Mouse (Mus musculus): ENCODE results near the gene Atxn7l3. TPM values are rescaled to one million over a fixed set of nuclear protein-coding genes. Genes with fewer than 3 reads are reported as not detected.

The Atxn7l3 gene
- polyA plus RNA-seq, 2 experiments: 3.6 to 11.6 TPM

DNA sequence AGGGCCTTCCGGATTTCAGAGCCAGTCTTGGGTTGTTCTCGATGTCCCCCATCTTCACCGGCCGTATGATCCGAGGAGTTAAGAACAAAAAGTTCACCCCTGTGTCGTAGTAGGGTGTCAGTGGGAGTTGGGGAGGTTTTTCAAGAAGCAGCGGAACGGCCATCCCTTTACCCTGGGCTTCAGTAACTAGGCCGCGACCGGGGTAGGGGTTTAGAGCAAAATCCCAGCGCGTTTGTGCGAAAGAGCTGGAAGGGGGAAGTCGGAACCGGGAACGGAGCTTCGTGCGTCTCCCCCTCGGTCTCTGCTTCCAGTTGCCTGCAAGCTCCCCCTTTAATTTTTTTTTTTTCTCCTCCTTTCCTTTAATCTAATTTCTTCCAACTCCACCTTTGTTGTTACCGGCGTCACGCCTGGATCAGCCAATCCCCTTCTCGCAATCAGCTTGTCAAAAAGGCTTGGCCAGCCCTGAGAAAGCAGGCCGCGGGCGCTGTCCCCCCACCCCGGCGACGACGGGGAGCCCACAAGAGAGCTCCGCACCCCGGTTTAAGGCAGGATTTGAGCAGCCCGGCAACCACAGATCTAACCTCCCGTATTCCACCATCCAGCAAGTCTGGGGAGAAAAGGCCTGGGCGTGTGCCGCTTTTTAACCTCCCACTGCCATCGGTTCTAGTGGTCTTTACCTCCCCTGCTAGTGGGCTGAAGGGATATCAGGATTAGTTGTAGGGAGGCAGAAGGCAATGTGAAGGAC lies 23.7 kb upstream of the Atxn7l3 start:
- Histone ChIP-seq H3K36me3 (replicated peaks; ENCODE audit: control insufficient read depth, insufficient read depth, low read depth) (peaks cover 4% of the 10 kb centered on the region), H3K4me1 (replicated peaks; ENCODE audit: control insufficient read depth in 2 of 2, insufficient read depth in 2 of 2, low read length in 1 of 2) (peaks cover 8 to 20% of the 10 kb centered on the region in 2 experiments), H3K4me2 (ENCODE audit: low read depth) (peak overlapping the region; percentile 98), H3K4me3 (ENCODE audit: insufficient read depth in 1 of 2, low read depth in 2 of 2, low read length in 2 of 2) (peak overlapping the region; percentile 95 to 99), H3K27ac (peak overlapping the region; percentile 86), H3K9ac (replicated peaks) (peak overlapping the region; percentile 100), H3K27me3 (ENCODE audit: control insufficient read depth, insufficient read depth, low read length) (no peaks in the 10 kb centered on the region; the same call in 1 of the 2 replicates), H3K9me3 (ENCODE audit: control insufficient read depth, low read length) (no peaks in the 10 kb centered on the region)
- ATAC-seq (ENCODE audit: insufficient read depth) (no peak), DNase-seq (ENCODE audit: low read depth in 3 of 3, low spot score in 3 of 3) (peak; percentile 74 to 82 (median 81))
- TF ChIP-seq CTCF (IDR thresholded peaks at IDR 0.05; ENCODE audit: low read depth): no peak
- TF ChIP-seq EP300 (IDR thresholded peaks at IDR 0.05; ENCODE audit: low read depth): no peak
- WGBS (ENCODE audit: insufficient replicate concordance): under 1% methylated on average over 38 of the region's 38 CpGs

DNA sequence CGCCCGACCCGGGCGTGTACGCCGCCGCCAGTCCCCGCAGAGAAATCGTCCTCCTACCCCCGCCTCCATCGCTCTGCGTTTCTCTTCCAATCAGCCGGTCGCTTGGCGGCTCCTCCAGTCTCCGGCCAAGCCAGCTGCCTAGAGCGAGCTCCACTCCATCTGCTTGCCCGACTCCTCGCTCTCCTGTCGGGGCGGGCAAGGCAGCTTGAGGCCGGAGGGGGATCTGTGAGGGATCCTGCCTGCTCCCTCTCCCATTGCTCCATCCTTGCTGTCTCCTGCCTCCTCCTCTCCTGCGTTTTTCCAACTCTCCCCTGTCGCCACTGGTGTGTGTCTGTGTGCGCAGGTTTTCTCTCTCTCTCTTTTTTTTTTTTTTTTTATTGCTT lies 23.0 kb upstream of the Atxn7l3 start, which contains the start of gene Ubtf:
TSS of gene Ubtf (minus strand) at position 333 of the 383 bp plus-strand sequence.
- ATAC-seq (ENCODE audit: insufficient read depth) (peak; percentile 9), DNase-seq (ENCODE audit: low read depth in 3 of 3, low spot score in 3 of 3) (peak; percentile 73 to 75 (median 74))
- TF ChIP-seq EP300 (IDR thresholded peaks at IDR 0.05; ENCODE audit: low read depth) (no peak), CTCF (IDR thresholded peaks at IDR 0.05; ENCODE audit: low read depth) (peak; percentile 14; the same call in 1 of the 2 replicates)
- peaks cover 8 to 20% of the 10 kb centered on the region in 2 experiments for H3K4me1 ChIP-seq (replicated peaks; ENCODE audit: control insufficient read depth in 2 of 2, insufficient read depth in 2 of 2, low read length in 1 of 2)
- peaks cover 11% of the 10 kb centered on the region for H3K36me3 ChIP-seq (replicated peaks; ENCODE audit: control insufficient read depth, insufficient read depth, low read depth)
- peak within 1 kb of the TSS; percentile 100 for H3K9ac ChIP-seq (replicated peaks)
- peak within 1 kb of the TSS; percentile 98 for H3K4me2 ChIP-seq (ENCODE audit: low read depth)
- H3K4me3 ChIP-seq (ENCODE audit: insufficient read depth in 1 of 2, low read depth in 2 of 2, low read length in 2 of 2): peak within 1 kb of the TSS; percentile 95 to 99
- WGBS (ENCODE audit: insufficient replicate concordance): under 1% methylated on average over 25 of the region's 25 CpGs
- H3K27me3 ChIP-seq (ENCODE audit: control insufficient read depth, insufficient read depth, low read length): no peaks in the 10 kb centered on the region; the same call in 1 of the 2 replicates
- H3K27ac ChIP-seq: peak within 1 kb of the TSS; percentile 86
- H3K9me3 ChIP-seq (ENCODE audit: control insufficient read depth, low read length): no peaks in the 10 kb centered on the region

DNA sequence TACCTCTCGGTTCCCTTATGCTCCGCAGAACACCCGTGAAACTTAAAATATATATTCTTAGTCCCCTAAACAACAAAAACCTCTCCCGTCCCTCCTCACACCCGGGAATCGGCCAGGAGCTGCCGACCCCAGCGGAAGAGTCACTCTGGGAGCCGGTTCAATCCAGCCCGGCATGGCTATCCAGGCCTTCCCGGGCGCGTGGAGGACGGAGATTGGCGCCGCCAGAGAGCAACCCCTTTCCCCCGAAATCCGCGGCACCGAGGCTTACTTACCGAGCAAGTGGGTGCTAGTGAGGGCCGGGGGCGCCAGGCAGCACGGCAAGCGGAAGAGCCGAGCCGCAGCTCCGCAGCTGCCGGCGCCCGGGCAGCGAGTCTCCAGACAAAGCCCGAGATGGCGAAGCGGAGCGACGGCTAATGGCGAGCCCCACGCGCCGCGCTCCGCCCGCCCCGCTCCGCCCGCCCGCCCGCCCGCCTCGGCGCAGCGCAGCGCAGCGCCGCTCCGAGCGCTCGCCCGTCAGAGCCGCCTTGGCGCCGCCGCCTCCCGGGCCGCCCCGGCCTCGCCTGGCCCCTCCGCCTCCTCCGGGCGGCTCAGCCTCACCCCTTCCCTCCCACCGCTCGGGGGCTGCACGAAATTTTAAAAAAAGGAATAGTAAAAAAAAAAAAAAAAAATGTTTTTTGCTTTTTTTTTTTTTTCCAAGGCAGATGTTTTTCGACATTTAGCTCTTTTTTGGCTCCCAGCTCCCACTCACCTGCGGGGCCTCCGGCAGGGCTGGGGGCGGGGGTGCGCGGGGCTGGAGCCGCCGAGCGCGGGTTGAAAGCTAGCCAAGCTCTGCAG lies 22.4 kb upstream of the Atxn7l3 start:
- peaks cover 17% of the 10 kb centered on the region for H3K36me3 ChIP-seq (replicated peaks; ENCODE audit: control insufficient read depth, insufficient read depth, low read depth)
- H3K4me2 ChIP-seq (ENCODE audit: low read depth): peak overlapping the region; percentile 98
- H3K9ac ChIP-seq (replicated peaks): peak overlapping the region; percentile 100
- H3K4me3 ChIP-seq (ENCODE audit: insufficient read depth in 1 of 2, low read depth in 2 of 2, low read length in 2 of 2): peak overlapping the region; percentile 95 to 99
- DNase-seq (ENCODE audit: low read depth in 3 of 3, low spot score in 3 of 3) (no peak), ATAC-seq (ENCODE audit: insufficient read depth) (peak; percentile 34; the same call in 1 of the 2 replicates)
- H3K27me3 ChIP-seq (ENCODE audit: control insufficient read depth, insufficient read depth, low read length): no peaks in the 10 kb centered on the region; the same call in 1 of the 2 replicates
- no peak for TF ChIP-seq CTCF (IDR thresholded peaks at IDR 0.05; ENCODE audit: low read depth)
- TF ChIP-seq EP300 (IDR thresholded peaks at IDR 0.05; ENCODE audit: low read depth): no peak
- H3K27ac ChIP-seq: peak overlapping the region; percentile 86
- under 1% methylated on average over 84 of the region's 84 CpGs for WGBS (ENCODE audit: insufficient replicate concordance)
- no peaks in the 10 kb centered on the region for H3K9me3 ChIP-seq (ENCODE audit: control insufficient read depth, low read length)
- H3K4me1 ChIP-seq (replicated peaks; ENCODE audit: control insufficient read depth in 2 of 2, insufficient read depth in 2 of 2, low read length in 1 of 2): peaks cover 8 to 20% of the 10 kb centered on the region in 2 experiments

DNA sequence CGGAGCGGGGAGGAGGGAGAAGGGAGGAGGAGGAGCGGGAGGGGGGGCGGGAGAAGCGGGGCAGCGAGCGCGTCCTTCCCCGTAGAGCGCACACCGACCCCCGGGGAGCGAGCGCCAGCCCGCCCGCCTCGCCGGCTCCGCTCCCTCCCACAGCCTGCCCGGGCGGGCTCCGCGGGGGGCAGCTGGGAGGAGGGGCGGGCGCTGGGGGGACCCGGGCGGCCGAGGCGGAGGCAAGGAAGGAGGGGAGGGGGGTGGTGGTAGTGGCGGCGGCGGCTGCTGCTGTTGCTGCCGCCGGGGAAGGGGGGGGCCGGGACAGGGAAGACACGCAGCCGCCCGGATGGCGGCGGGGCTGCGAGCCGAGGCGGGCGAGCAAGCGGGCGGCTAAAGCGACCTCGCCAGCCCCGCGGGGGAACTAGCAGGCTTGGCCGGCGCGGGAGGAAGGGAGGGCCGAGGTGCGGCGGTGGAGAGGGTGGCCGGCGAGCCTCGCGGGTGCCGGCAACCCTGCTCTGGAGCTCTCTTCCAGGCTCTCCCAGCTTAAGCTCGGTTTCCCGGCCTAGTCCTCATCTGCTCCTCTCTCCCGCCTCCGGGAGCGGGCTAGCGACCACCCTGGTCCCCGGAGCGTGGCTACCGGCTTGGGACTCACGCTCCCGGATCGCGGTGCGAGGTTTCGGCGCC lies 21.6 kb upstream of the Atxn7l3 start:
- H3K36me3 ChIP-seq (replicated peaks; ENCODE audit: control insufficient read depth, insufficient read depth, low read depth): peaks cover 25% of the 10 kb centered on the region
- peak overlapping the region; percentile 86 for H3K27ac ChIP-seq
- peak overlapping the region; percentile 100 for H3K9ac ChIP-seq (replicated peaks)
- WGBS (ENCODE audit: insufficient replicate concordance): under 1% methylated on average over 68 of the region's 77 CpGs
- TF ChIP-seq EP300 (IDR thresholded peaks at IDR 0.05; ENCODE audit: low read depth): no peak
- TF ChIP-seq CTCF (IDR thresholded peaks at IDR 0.05; ENCODE audit: low read depth): no peak
- H3K4me2 ChIP-seq (ENCODE audit: low read depth): peak overlapping the region; percentile 98
- H3K9me3 ChIP-seq (ENCODE audit: control insufficient read depth, low read length): no peaks in the 10 kb centered on the region
- ATAC-seq (ENCODE audit: insufficient read depth) (peak; percentile 48), DNase-seq (ENCODE audit: low read depth in 3 of 3, low spot score in 3 of 3) (peak in 2 of 3 experiments; percentile 54 to 60)
- H3K27me3 ChIP-seq (ENCODE audit: control insufficient read depth, insufficient read depth, low read length): no peaks in the 10 kb centered on the region; the same call in 1 of the 2 replicates
- peaks cover 8 to 20% of the 10 kb centered on the region in 2 experiments for H3K4me1 ChIP-seq (replicated peaks; ENCODE audit: control insufficient read depth in 2 of 2, insufficient read depth in 2 of 2, low read length in 1 of 2)
- peak overlapping the region; percentile 95 to 99 for H3K4me3 ChIP-seq (ENCODE audit: insufficient read depth in 1 of 2, low read depth in 2 of 2, low read length in 2 of 2)

Measured in liver, embryonic 14.5 days (tissue).